Mouse (Mus musculus) thymus, postnatal 36 days (tissue): ENCODE results near the gene Rgs17.

ENCODE experiments used
- DNase-seq, 2 experiments: peaks; one replicate each; pipeline ENCODE4 v3.0.0; 2022; ENCODE audit warnings: mixed read lengths in 2 of 2

Gene Rgs17

GRCm38 (mm10) chr10:5823740-5824491 is 98.3 kb downstream of the Rgs17 start, which contains the start of gene Mtrf1l:
TSS of gene Mtrf1l (minus strand) at chr10:5823910.
- peak; percentile 98 to 99 for DNase-seq

GRCm38 (mm10) chr10:5823291-5823739 is 98.9 kb downstream of the Rgs17 start:
- no peak for DNase-seq

GRCm38 (mm10) chr10:5818772-5819171 is 103.4 kb downstream of the Rgs17 start:
- DNase-seq: no peak

GRCm38 (mm10) chr10:5815968-5816367 is 106.2 kb downstream of the Rgs17 start:
- DNase-seq: no peak

GRCm38 (mm10) chr10:5813724-5814123 is 108.5 kb downstream of the Rgs17 start:
- no peak for DNase-seq

- no peak for DNase-seq
These were observed 114.5 kb downstream of the Rgs17 start for GRCm38 (mm10) chr10:5807683-5808082.

DNA sequence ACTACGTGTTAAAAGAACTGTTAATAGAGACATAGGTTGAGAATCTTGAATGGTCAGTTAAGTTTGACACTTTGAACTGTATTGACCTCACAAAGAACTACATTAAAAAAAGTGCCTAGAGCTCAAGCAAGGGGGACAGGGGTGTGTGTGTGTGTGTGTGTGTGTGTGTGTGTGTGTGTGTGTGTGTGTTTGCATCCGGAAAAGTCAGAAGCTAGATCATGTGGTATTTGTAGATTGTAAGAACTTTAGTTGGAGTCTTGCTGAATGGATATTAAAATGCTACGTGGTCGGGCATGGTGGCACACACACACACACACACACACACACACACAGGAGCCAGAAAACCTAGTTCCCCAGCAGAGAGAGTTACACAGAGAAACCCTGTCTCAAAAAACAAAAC is 115.2 kb downstream of the Rgs17 start:
- no peak for DNase-seq

DNA sequence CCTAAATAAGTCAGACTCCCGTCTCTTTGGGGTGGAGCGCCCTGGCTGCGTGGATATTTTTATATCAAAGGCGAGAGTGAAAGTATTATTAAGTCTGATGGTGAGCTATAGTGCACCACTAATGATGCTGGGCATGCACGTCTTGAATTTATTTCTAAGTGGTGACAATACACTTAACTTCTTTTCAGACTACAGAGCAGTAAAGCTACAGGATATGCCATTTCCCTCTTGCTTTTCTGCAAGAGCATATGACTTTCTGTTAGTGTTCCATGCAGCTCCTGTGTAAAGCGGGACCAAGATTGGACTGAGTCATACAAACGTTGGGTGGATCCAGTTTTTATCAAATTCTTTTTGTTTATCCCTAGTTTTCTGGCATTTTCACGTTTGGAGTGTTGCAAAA is 115.8 kb downstream of the Rgs17 start:
- peak in 1 of 2 experiments; percentile 15 for DNase-seq

DNA sequence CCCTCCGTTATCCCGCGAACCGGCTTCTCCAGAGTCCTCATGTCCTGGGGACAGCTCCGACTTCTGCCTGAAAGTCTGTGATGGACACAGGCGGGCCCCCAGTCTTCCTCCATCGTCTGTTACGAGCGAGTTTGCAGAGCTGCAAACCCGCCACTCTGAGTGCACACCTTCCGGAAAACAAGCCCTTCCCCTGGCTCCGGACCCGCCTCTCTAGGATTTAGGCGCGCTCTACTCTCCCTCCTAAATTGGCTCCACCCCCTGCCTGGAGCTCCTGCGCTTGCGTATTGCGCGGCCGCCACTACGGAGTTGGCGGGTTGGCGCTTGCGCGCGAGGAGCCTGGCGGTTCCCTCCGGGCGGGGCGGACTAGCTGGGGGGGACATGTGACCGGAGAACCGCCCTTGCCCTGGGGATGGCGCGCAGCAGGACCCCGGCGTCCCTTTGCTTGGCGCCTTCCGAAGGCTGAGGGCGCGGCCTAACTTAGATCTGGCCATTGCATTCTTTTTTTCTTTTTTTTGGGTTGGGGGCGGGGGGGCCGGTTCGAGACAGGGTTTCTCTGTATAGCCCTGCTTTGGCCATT is 116.4 kb downstream of the Rgs17 start:
- peak; percentile 96 to 98 for DNase-seq

GRCm38 (mm10) chr10:5805243-5805730 is 116.9 kb downstream of the Rgs17 start, which contains the start of gene Fbxo5:
TSS of gene Fbxo5 (minus strand) at chr10:5805600.
- DNase-seq: peak; percentile 97 to 99

- DNase-seq: peak; percentile 33 to 56
These were observed 117.5 kb downstream of the Rgs17 start for GRCm38 (mm10) chr10:5804691-5805156.

DNA sequence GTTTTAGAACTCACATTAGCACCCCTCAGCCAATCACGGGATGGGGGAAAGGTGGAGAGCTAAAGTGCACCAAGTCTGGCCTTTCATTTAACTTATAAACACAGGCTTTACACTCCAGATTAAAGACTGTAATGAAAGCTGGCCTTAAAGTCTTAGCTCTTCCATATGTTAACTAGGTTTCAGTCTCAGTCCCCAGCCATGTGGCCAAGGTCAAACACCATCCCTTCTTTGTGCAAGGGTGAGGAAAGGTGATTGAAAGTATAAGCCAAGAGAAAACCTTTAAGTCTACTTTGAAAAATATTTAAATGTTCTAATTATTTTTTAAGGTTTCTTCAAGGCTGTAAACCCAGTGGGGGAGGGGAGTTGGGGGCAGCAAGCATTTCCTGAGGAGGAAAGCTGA is 118.5 kb downstream of the Rgs17 start:
- no peak for DNase-seq

DNA sequence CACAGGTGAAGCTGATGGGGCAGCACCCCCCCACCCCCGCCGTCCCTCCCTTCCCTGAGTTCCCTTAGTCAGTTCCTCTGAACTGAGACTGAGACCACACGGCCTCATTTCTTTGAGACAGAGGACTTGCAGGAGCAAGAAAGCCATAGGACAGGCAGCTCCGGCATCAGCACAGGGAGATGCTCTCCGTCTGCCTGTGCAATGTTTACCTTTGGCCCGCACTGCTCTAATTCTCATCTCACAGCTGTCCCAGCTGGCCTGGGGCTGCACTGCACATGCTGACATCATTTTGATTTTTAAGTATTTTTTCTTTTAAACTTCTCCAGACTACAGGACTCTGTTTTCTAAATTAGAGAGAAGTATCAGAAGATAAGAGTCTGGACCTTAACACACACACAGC is 119.3 kb downstream of the Rgs17 start:
- no peak for DNase-seq

DNA sequence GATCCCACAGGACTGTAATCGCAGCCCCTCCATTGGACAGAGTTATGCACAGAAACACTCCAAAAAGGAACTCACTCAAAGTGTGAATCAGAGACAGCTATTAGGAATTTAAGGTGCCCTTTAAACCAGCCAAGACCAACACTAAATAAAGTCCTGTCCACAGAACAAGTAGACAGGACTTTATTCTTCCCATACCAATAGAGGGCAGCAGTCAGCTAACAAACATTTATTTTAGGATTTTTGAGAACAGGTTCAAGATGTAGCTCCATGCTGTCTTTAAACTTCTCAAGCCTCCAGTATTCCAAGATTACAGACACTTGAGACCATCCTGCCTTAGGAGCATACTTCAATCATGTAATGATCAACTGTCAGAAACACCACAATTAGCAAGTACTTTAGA is 121.7 kb downstream of the Rgs17 start:
- no peak for DNase-seq

GRCm38 (mm10) chr10:5798069-5798468 is 124.1 kb downstream of the Rgs17 start:
- no peak for DNase-seq

DNA sequence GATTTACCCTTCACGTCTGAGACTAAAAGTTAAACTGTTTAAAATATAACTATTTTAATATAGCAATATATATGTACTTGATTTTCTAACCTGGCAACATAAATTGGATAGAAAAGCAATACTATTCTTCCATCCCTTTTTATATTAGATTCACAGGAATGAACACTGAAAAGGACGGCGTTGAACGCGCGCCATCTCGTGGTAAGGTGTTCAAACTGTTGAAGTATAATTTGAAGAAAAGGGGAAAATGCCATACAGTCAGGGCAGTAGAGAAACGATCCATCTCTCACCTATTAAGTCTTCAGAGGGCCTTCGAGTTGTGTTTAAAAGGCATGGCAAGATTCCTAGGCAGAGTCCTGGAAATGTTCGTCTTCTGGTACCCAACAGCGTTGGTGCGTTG is 131.5 kb downstream of the Rgs17 start:
- peak; percentile 26 to 32 for DNase-seq

DNA sequence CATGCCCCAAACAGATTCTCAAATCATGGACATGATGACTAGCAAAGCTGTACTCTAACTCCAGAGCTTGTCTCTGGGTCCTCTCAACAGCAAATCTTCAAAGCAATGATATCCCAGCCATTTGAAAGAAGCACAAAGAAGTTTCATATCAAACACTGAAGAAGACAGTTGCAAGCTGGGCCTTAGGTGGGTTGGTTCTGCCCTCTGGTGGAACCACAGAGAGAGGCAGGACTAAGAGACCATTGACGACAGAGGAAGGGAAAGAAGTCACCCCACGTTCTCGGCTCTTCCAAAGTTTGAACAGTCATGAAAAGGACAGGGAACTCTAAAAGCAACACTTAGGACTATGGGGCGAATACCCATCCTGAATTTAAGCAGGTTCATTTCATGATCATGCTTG is 135.3 kb downstream of the Rgs17 start:
- no peak for DNase-seq
